Mouse (Mus musculus): ENCODE measurements at regions not wholly inside any gene's neighbourhood (a gene's known extent, or its start where the extent isn't known, plus 50 kb on each side); places are given as distances from the start of the nearest gene placed in this dataset.
A peak's percentile ranks its signal among the peaks of the same experiment; 100 is the strongest.

DNA sequence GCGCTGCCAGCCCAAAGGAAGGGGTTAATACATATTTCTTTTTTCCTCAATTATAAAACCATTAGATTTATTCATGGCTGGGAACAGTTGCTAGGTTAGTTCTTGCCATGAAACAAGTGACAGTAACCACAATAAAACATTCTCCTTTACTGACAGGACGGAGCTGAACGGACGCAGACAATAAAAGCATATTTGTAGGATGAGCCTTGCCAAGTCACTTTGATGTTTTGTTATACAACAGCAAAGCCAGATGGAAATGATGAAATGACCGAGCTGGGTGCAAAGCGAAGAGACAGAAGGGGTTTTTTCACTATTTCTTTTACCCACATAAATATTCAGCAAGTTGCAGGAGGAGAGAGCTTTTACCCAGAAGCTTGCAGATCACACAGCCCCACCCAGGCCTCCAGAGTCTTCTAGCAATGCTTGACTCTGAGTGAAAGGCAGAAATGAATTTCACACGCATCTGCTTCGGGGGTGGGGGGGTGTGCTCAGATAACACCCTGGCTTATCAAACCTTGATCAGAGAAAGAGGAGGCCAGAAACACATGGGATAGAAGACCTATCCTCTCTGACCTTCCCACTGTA, 395.3 kb downstream of the Mtx2 start:
- DNase-seq (ENCODE audit: low read depth, low spot score) = no peak

DNA sequence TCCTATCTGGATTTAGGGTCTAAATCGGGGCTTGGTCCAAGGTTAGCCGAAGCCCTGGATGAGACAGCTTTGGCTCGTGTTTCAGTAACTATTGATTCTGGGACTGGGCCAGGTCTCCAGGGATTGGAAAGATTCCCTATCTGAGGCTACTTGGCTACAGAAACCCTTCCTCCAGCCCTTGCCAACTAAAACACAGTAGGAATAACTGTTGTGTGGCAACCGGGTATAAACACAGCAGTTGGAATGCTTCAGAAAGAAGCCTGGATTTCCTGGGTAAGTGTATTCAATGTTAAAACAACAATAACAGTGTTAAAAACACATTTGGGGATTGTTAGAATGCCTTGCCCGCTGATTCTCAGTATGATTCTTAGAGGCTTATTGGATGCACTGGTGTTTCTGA, 398.8 kb downstream of the Mtx2 start:
- no peak for DNase-seq (ENCODE audit: low read depth, low spot score)

DNA sequence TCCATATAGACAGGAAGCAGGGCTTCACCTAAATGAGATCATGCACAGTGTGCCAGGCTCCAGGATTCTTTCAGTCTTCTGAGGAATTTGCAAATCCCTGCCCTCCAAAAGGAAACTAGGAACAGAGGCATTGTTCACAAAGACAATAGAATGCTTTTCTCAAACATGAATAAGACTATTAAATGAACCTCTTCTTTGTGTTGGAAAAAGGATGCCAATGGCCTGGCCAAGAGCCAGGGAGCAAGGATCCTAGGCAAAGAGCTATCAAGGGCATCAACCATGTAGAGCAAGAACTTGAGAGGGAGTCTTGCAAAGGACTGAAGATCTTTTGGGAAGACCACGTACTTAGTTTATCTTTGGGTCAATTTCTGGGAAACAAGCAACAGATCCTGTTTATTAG, 415.4 kb downstream of the Mtx2 start:
- no peak for DNase-seq (ENCODE audit: low read depth, low spot score)

DNA sequence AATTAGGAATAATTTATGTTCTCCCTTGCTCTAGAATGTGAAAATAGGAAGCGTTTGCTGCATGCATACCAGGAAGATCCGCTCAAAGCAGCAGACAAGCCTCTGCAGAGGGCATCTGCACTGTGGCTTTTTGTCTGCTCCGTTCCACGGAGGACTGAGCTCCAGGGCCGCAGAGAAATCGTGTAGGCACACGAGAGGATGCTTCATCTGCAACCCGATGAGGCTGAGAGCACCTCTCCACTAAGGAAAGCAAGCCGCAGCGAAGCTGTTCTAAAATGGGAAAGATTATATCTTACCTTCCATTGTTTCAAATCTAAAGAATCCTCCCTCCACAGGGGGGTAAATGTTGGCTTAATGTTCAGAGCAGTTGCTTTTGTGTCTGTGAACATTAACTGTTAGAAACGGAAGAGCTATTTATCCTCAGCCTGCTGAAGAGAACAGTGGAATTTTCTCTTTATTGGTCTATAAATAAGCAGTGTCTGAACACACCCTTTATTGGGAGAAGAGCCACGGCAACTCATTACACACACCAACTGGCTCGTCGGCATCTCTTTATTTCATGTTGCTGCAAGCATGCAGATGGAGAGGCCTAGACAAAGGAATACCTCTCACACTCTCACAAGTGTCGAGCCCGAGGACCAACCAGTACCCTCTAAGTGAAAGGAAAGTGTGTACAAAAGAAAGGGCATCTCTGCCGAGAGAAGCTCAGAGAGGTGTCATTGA, 414.6 kb upstream of the Hnrnpa3 start:
- no peak for DNase-seq (ENCODE audit: low read depth, low spot score)

DNA sequence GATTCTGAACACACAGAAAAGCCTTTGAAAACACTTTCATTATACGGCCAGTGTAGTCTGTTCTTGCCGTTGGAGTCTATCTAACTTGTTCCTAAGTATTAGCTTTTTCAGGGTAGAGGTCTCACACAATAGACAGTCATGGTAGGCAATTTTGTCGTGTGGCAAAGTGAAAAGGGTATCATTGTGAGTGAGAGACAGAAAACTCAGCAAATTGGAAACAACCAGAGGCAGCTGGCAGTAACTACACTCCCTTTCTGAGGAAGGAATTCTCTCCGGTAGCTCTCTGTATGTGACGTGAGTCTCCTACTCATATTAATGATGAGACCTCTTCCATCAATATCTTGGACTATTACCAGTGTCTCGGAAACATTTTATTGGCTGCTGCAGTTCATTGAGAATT, 413.8 kb upstream of the Hnrnpa3 start:
- no peak for DNase-seq (ENCODE audit: low read depth, low spot score)

DNA sequence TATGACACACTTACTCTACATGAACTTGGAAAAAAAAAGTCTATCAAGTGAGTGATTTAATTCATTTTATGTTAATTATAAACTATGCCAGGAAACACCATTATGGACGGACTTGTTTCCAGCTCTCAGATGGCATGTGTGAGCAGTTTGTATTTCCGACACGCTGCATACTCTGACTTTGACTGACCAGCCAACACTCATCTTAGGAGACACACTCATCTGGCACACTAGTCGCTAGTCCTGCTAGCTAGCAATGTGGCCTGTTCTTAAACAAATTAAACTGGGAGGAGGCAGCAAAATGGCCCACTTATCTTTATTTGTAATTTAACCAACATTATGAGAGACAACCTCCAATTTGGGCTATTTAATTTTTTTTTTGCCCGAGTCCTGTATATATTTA, 413.4 kb upstream of the Hnrnpa3 start:
- no peak for DNase-seq (ENCODE audit: low read depth, low spot score)

DNA sequence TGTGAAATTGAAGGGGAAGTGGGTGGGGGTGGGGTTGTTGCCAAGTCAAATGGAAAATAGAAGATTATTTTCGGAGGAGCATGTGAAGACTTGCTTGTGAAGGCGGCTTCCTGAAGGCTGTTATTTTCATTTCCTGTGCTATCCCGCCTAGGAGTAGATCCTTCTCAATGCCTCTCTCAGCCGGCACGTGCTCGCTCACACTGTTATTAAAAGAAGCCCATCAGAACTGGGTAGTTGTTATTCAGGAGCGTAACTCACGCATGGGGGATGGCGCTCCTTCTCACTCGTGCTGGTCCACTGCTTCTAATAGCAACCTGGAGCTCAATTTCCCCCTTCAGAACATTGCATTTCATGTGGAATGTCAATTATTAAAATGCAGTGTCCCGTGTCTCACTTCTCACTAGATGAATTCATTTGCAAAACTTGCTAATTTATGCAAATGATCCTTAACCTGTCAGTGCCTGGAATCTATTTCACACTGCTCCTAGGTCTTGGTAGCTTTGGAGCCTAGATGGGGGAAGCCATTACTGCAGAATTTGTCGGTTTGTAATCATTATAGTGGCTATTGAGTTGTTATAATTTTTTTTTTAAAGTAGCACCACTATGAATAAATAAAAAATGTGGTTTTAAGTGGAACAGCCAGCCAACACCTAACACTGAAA, 412.8 kb upstream of the Hnrnpa3 start:
- no peak for DNase-seq (ENCODE audit: low read depth, low spot score)

DNA sequence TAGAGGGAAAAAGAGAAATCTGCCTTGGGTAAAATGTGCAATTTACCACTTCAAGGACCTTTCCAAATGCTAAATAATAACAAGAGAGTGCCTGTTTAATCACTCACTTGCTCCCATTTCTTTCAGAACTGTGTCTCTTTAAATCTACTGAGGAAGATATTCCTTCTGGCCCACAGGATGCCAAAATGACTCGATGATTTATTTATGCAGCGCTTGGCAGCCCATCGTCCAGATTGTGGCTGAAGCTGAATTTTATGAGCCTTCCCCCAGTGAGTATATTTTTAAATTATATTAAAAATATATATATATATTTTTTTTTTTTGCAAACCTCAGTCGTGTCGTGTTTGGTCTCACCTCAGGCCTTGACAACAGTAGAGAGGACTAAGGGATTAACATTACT, 410.8 kb upstream of the Hnrnpa3 start:
- no peak for DNase-seq (ENCODE audit: low read depth, low spot score)

DNA sequence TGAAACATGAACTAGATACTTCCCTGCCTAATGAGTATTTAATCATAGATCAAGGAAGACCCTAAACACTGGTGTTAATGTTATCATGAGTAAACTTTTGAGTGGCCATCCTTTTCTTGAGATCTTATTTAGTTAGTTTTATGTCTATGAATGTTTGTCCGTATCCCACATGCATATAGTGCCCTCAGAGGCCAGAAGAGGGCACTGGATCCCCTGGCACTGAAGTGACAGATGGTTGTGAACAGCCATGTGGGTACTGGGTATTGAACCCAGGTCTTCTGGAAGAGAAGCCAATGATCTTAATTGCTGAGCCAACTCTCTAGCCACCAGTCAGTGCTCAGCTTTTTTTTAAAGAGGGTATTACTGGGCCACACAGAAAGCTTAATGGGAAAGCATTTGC, 408.6 kb upstream of the Hnrnpa3 start:
- DNase-seq (ENCODE audit: low read depth, low spot score) = peak; percentile 8

DNA sequence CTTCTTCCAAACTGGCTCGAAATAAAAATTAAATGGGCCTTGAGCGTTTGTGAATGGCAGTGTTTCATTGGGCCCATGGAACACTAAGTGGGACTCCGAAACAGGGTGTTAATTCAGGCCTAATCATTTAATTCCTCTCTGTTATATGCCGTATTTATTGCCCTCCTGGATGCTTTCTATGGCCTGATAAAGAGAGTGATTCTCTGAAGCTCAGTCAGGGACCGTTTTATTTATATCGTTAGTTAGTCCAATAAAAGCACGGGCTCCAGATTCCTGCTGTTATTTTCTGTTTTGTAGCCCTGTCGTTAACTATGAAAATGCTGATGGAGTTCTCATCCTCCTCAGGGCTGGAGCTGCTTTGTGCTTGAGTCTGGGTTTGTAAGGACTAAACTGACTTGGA, 406.2 kb upstream of the Hnrnpa3 start:
- no peak for DNase-seq (ENCODE audit: low read depth, low spot score)

DNA sequence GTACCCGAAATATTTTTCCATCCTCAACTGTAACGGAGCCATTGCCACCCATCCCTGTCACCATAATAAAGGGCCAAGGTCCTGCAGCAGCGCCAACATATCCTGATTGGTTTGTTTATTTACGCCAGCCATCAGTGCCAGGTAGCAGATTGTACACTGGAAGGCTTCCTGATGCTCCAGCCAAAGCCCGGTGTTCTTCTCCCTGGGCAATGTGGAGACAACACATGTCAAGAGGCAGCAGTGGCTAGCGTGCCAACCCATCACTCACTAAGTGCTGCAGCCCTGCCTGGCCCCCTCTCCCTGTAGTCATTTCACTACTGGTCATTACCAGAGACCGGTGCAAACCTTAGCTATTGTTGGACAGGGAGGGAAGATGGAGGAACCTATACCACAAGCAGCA, 393.8 kb upstream of the Hnrnpa3 start:
- DNase-seq (ENCODE audit: low read depth, low spot score) = no peak

DNA sequence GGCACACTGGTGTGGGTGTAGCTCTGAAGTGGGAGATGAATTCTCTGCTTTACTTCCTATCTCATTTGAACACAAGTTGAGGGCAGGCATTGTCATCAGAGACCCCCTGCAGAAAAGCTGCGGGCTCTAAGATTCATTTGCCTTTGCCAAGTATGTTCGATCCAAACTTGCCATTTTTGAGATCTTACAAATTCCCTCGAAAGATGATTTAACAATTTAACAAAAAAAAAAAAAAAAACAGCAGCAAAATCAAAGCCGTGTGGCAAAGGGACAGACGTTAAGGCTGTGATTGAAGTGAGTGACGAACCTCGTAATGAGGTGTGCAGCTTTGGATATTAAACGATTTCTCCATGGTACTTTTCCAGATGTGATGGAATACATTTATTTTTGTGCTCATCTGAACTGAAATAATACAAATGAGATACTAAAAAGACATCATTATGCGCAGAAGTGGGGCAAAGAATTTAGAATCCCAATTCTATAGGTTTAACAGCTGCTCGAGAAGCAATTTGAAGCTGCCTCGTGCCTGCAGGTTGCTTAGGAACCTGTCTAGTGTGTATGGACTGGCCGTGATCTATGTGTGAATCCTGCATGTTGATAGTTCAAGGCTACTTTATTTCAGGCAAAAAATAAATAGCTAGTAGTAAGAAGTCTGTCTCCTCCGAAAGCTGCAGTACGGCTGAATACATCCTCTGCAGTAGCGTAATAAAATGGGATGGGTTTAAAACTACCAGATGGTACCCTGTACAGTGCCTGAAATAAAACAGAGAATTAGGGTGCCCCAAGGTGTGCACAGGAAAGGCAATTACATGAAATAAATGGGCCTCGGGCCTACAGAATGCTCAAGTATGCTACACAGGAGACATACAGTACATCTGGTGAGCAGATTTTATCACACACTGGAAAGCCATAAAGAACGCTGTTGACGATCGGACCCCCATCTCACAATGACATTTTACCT, 393.0 kb upstream of the Hnrnpa3 start:
- DNase-seq (ENCODE audit: low read depth, low spot score) = no peak

DNA sequence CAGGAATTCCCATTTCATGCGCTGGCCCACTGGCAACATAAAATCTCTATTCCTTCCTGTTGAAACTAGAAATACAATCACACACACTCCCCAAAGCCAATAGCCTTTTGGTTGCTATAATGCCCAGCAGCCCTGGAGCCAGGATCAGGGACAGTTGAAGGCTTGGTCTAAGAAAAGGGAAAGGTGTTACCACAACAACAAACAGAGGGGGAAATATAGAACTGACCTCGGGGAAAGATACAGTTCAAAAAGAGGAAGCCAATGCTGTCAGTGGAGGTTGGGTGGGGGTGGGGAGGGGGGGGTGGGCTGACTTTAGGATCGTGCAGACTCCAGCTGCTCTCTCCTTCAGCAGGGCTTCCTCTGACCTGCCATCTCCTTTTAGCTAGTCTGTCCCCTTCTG, 391.1 kb upstream of the Hnrnpa3 start:
- DNase-seq (ENCODE audit: low read depth, low spot score) = no peak

DNA sequence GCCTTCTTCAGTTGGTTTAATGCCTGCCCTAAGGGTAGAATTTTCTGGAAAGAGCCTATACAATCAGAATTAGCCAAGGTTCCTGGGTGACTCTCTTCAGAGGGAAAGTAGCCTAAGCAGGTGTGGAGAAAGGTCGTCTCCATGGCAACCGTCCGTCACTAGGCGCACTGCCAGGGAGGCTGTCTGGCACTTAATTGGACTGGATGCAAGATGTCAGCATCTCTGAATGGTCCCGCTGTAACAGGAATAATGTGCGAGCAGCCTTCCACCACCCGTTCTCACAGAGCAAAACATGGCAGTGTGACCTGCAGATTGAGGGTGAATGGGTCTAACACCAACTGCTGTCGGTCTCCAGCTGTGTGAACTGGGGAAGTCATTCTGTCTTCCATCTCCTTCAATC, 389.6 kb upstream of the Hnrnpa3 start:
- no peak for DNase-seq (ENCODE audit: low read depth, low spot score)

DNA sequence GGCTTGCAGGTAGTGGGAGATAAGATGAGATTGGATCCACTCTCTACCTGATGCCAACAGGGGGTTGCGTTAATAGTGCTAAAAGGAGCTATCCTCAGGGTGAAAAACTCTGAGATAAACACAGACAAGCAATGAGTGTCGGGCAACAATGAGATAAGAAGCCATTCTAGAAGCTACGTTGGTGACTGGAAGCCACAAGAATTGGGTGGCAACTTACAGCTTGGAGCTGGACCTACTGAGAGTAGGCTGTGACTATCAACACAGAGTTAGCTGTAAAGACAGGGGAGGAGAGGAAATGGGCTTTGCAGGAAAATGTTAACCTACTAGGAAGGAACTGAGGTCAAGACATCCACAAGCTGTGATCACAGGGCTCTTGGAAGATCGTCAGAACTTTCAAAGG, 388.9 kb upstream of the Hnrnpa3 start:
- no peak for DNase-seq (ENCODE audit: low read depth, low spot score)

DNA sequence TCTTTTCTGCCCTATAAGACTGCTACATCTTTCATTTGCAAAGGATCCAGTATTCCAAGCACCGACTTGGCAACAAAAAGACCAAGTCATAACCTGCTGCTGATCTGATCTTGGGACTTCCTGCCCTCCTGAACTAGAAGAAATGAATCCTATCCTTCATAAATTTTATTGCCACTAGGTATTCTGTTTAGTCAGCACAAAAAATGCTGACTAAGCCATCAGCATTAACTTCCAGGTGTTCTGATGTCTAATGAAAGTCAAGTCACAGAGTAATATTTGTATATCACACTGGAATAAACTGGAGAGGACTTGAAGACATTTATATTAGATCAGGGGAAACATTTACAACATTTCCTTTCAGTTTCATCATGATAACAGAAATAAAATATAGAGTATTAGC, 371.2 kb upstream of the Hnrnpa3 start:
- DNase-seq (ENCODE audit: low read depth, low spot score) = no peak

DNA sequence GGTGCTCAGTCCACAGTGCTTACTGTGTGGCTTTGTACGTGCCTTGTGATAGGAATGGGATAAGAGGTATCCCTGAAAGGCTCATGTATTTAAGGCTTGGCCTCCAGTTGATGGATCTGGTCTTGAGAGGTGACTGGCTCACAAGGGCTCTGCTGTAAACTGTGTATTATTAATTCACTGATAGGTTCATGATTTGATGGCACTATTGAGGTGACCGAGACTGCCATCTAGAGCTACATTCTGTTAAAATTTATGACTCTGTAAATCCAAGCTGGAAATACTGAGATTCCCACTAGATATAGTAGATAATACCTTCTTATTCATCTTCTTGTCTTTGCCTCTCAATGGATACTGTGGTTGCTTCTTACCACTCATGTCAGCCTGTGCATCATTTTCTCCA, 367.4 kb upstream of the Hnrnpa3 start:
- no peak for DNase-seq (ENCODE audit: low read depth, low spot score)

DNA sequence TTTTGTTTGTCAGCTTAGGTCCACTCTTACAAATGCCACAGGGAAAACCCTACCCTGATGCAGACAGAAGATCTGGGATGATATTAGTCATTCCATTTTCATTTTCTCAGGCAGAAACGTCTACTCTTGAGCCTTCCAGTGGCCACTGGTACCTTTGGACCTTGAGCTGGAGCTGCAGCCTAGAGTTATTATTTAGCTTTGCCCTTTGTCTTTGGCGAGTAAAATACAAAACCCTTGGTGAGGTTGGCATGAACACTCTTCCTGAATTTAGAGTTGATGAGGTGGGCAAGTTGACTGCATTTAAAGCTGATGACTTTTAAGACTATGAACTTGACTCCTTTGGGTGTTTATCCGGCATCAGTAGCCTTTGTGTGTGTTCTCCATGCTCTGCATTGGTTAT, 352.2 kb upstream of the Hnrnpa3 start:
- DNase-seq (ENCODE audit: low read depth, low spot score) = no peak

DNA sequence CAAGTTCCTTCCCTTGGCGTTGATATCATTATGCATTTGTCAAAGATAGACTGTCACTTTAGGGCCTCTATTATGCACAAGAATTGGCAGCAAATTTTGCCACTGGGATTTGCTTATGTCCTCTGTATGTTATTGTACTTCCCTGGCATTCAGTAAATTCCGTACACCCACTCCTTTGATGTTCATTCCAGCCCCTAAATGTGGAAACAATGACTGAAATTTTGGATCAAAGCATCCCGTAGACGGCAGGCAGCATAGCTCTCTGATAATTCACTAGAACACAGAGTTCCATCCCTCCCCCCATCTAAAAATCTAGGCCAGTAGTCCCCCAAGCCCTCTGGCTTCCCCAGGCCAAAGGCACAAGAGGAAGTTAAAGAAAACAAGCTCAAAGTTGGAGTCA, 347.9 kb upstream of the Hnrnpa3 start:
- DNase-seq (ENCODE audit: low read depth, low spot score) = no peak

DNA sequence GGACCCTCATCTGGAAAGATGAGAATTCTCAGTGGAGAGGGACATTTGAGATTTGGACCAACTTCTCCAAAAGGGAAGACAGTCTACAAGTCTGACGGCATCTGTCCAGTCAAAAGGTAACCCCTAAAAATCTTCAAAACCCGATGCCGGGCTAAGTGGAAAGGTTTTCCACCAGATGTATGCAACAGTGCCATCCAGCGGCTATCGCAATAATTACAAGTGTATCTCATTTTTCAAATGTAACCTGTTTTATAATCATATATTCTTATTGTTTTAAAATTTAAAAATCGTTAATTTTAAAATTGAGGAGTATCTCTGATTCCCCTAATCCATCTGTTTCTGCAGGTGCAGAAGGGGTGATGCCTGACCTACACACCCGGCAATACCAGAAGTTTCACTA, 346.8 kb upstream of the Hnrnpa3 start:
- DNase-seq (ENCODE audit: low read depth, low spot score) = peak; percentile 30

DNA sequence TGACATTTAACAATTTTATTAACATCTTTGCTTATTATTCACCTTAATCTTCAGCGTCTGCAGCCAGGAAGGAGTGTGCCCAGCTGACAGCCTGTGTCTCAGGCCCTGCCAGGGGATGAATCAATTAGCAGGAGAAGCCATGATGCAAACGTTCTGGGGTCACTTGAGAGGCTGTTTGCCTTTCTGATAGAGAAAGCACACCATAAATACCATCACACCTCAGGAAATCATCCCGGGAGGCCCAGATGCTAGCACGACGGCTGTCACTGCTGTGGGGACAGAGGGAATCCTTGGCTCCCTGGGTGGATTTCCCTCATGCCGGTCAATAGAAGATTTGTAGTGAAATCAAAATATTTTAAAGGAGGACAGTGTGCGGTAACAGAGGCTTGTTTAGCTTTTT, 343.7 kb upstream of the Hnrnpa3 start:
- DNase-seq (ENCODE audit: low read depth, low spot score) = no peak

DNA sequence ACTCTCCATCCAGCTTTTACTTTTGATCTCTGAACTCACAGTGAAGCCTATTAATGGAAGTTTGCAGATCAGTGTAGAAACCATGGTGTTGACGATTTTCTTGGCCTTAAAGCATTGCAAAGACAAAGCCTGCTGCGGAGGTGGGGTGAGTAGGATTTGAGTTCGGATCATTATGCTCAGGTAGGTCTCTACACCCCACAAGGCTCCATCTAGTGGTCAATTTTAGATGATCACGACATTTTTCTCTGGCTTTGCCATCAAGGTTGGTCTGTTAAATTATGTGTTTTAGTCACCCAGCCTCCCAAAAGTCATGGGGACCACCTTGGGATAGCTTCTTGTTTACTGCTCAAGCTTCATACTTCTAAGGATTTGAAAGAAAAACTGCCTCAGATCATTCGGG, 340.9 kb upstream of the Hnrnpa3 start:
- peak; percentile 14 for DNase-seq (ENCODE audit: low read depth, low spot score)

Measured in A20 (cell line).